Mouse (Mus musculus): ENCODE results near the gene Lcn12. TPM values are rescaled to one million over a fixed set of nuclear protein-coding genes. Genes with fewer than 3 reads are reported as not detected.

Lcn12 gene
- polyA plus RNA-seq, 1 experiment from 2014 or later: not detected

Small RNAs within 50 kb of the gene (microRNA-seq; reads per million reads assigned to microRNA genes)
- gene Mir3087: not detected

Other genes starting within 250 kb of the Lcn12 start
- 6.9 and 7.0 TPM in 2 replicates for gene AL732309.1, start 247.0 kb downstream of the Lcn12 start, polyA plus RNA-seq (2016; fragmentation: Nextera tagmentation; extraction: Ambion mirVana)
- gene Tmem203, start 238.5 kb downstream of the Lcn12 start, polyA plus RNA-seq (2016; fragmentation: Nextera tagmentation; extraction: Ambion mirVana): 15.9 and 17.9 TPM in 2 replicates
- 6.5 and 8.3 TPM in 2 replicates for gene Tprn, start 231.3 kb downstream of the Lcn12 start, polyA plus RNA-seq (2016; fragmentation: Nextera tagmentation; extraction: Ambion mirVana)
- 231 and 247 TPM in 2 replicates for gene Ssna1, start 221.5 kb downstream of the Lcn12 start, polyA plus RNA-seq (2016; fragmentation: Nextera tagmentation; extraction: Ambion mirVana)
- 136 and 142 TPM in 2 replicates for gene Anapc2, start 221.4 kb downstream of the Lcn12 start, polyA plus RNA-seq (2016; fragmentation: Nextera tagmentation; extraction: Ambion mirVana)
- gene Tmem210, start 205.8 kb downstream of the Lcn12 start, polyA plus RNA-seq (2016; fragmentation: Nextera tagmentation; extraction: Ambion mirVana): not detected in 2 replicates
- gene Lrrc26, start 204.0 kb downstream of the Lcn12 start, polyA plus RNA-seq (2016; fragmentation: Nextera tagmentation; extraction: Ambion mirVana): not detected in 2 replicates
- gene Grin1, start 174.7 kb downstream of the Lcn12 start, polyA plus RNA-seq (2016; fragmentation: Nextera tagmentation; extraction: Ambion mirVana): 0.87 and 1.3 TPM in 2 replicates
- gene Man1b1, start 161.6 kb downstream of the Lcn12 start, polyA plus RNA-seq (2016; fragmentation: Nextera tagmentation; extraction: Ambion mirVana): 53.5 and 58.9 TPM in 2 replicates
- 17.6 and 21.8 TPM in 2 replicates for gene Dpp7, start 137.6 kb downstream of the Lcn12 start, polyA plus RNA-seq (2016; fragmentation: Nextera tagmentation; extraction: Ambion mirVana)
- gene Uap1l1, start 128.2 kb downstream of the Lcn12 start, polyA plus RNA-seq (2016; fragmentation: Nextera tagmentation; extraction: Ambion mirVana): 7.3 and 7.9 TPM in 2 replicates
- 93.7 and 96.1 TPM in 2 replicates for gene Sapcd2, start 121.6 kb downstream of the Lcn12 start, polyA plus RNA-seq (2016; fragmentation: Nextera tagmentation; extraction: Ambion mirVana)
- gene Entpd2, start 98.0 kb downstream of the Lcn12 start, polyA plus RNA-seq (2016; fragmentation: Nextera tagmentation; extraction: Ambion mirVana): 0.11 TPM in 1 of 2 replicates, not detected in the other
- 53.4 and 62.2 TPM in 2 replicates for gene Npdc1, start 94.6 kb downstream of the Lcn12 start, polyA plus RNA-seq (2016; fragmentation: Nextera tagmentation; extraction: Ambion mirVana)
- gene Fut7, start 70.6 kb downstream of the Lcn12 start, polyA plus RNA-seq (2016; fragmentation: Nextera tagmentation; extraction: Ambion mirVana): not detected in 2 replicates
- 8.8 and 9.0 TPM in 2 replicates for gene Abca2, start 65.2 kb downstream of the Lcn12 start, polyA plus RNA-seq (2016; fragmentation: Nextera tagmentation; extraction: Ambion mirVana)
- 0.57 TPM in 2 replicates for gene Clic3, start 37.1 kb downstream of the Lcn12 start, polyA plus RNA-seq (2016; fragmentation: Nextera tagmentation; extraction: Ambion mirVana)
- gene Paxx, start 32.8 kb downstream of the Lcn12 start, polyA plus RNA-seq (2016; fragmentation: Nextera tagmentation; extraction: Ambion mirVana): 12.4 and 15.5 TPM in 2 replicates
- gene Ptgds, start 23.9 kb downstream of the Lcn12 start, polyA plus RNA-seq (2016; fragmentation: Nextera tagmentation; extraction: Ambion mirVana): 0.31 TPM in 1 of 2 replicates, not detected in the other
- 90.7 and 93.9 TPM in 2 replicates for gene Fbxw5, start 6.8 kb upstream of the Lcn12 start, polyA plus RNA-seq (2016; fragmentation: Nextera tagmentation; extraction: Ambion mirVana)
- 6.3 and 7.2 TPM in 2 replicates for gene C8g, start 7.8 kb upstream of the Lcn12 start, polyA plus RNA-seq (2016; fragmentation: Nextera tagmentation; extraction: Ambion mirVana)
- gene Traf2, start 53.0 kb upstream of the Lcn12 start, polyA plus RNA-seq (2016; fragmentation: Nextera tagmentation; extraction: Ambion mirVana): 40.2 and 42.6 TPM in 2 replicates
- 337 and 341 TPM in 2 replicates for gene Edf1, start 63.9 kb upstream of the Lcn12 start, polyA plus RNA-seq (2016; fragmentation: Nextera tagmentation; extraction: Ambion mirVana)
- 5.0 and 7.0 TPM in 2 replicates for gene Mamdc4, start 80.9 kb upstream of the Lcn12 start, polyA plus RNA-seq (2016; fragmentation: Nextera tagmentation; extraction: Ambion mirVana)
- gene Phpt1, start 81.3 kb upstream of the Lcn12 start, polyA plus RNA-seq (2016; fragmentation: Nextera tagmentation; extraction: Ambion mirVana): 162 and 165 TPM in 2 replicates
- gene Ajm1, start 87.8 kb upstream of the Lcn12 start, polyA plus RNA-seq (2016; fragmentation: Nextera tagmentation; extraction: Ambion mirVana): 0.02 TPM in 1 of 2 replicates, not detected in the other
- 78.3 and 80.8 TPM in 2 replicates for gene Rabl6, start 114.6 kb upstream of the Lcn12 start, polyA plus RNA-seq (2016; fragmentation: Nextera tagmentation; extraction: Ambion mirVana)
- gene Ccdc183, start 123.8 kb upstream of the Lcn12 start, polyA plus RNA-seq (2016; fragmentation: Nextera tagmentation; extraction: Ambion mirVana): 0.09 TPM in 2 replicates
- 16.4 and 17.9 TPM in 2 replicates for gene Tmem141, start 128.1 kb upstream of the Lcn12 start, polyA plus RNA-seq (2016; fragmentation: Nextera tagmentation; extraction: Ambion mirVana)
- gene Fcna, start 134.1 kb upstream of the Lcn12 start, polyA plus RNA-seq (2016; fragmentation: Nextera tagmentation; extraction: Ambion mirVana): 0.30 and 0.37 TPM in 2 replicates
- not detected in 2 replicates for gene Lcn8, start 159.2 kb upstream of the Lcn12 start, polyA plus RNA-seq (2016; fragmentation: Nextera tagmentation; extraction: Ambion mirVana)
- not detected in 2 replicates for gene Lcn5, start 164.0 kb upstream of the Lcn12 start, polyA plus RNA-seq (2016; fragmentation: Nextera tagmentation; extraction: Ambion mirVana)
- gene Lcn6, start 182.9 kb upstream of the Lcn12 start, polyA plus RNA-seq (2016; fragmentation: Nextera tagmentation; extraction: Ambion mirVana): not detected in 2 replicates
- not detected in 2 replicates for gene Lcn10, start 188.8 kb upstream of the Lcn12 start, polyA plus RNA-seq (2016; fragmentation: Nextera tagmentation; extraction: Ambion mirVana)
- gene Obp2a, start 206.1 kb upstream of the Lcn12 start, polyA plus RNA-seq (2016; fragmentation: Nextera tagmentation; extraction: Ambion mirVana): not detected in 2 replicates
- gene Bmyc, start 212.8 kb upstream of the Lcn12 start, polyA plus RNA-seq (2016; fragmentation: Nextera tagmentation; extraction: Ambion mirVana): 75.6 and 76.1 TPM in 2 replicates
- gene Obp2b, start 243.1 kb upstream of the Lcn12 start, polyA plus RNA-seq (2016; fragmentation: Nextera tagmentation; extraction: Ambion mirVana): not detected in 2 replicates

Data from forebrain, embryonic 10.5 days (tissue).